Mouse (Mus musculus): ENCODE measurements around the gene Add3. TPM values are rescaled to one million over a fixed set of nuclear protein-coding genes. Genes with fewer than 3 reads are reported as not detected.

Add3 gene
- total and polyA plus RNA-seq, 3 experiments, result 16.3 to 18.4 (median 16.4) TPM

- no peak for DNase-seq (ENCODE audit: extremely low read depth)
- H3K4me3 ChIP-seq (replicated peaks in 1 of 3; ENCODE audit: low read depth in 2 of 3, low read length in 2 of 3, poor library complexity in 1 of 3), result no peak overlapping the region
- H3K27me3 ChIP-seq (replicated peaks), result no peaks in the 10 kb centered on the region
- dilution Hi-C loops (cut with MboI; ENCODE audit: extremely low pct_ligation_motif_present, extremely low pct_unique_long_range_greater_than_20kb, low sequenced_read_pairs) (no loop called here), in situ Hi-C loops (cut with MboI; ENCODE audit: low pct_ligation_motif_present, low pct_unique_long_range_greater_than_20kb, low sequenced_read_pairs) (no loop called here)
- H3K79me2 ChIP-seq (replicated peaks; ENCODE audit: control insufficient read depth, extremely low read depth, insufficient read depth, poor library complexity, severe bottlenecking), result no peaks in the 10 kb centered on the region
- no peak for TF ChIP-seq MEF2A (IDR thresholded peaks at IDR 0.05; ENCODE audit: borderline replicate concordance, low read depth, low read length)
- TF ChIP-seq PAX5 (IDR thresholded peaks at IDR 0.05; ENCODE audit: low read length), result no peak
- no peak for TF ChIP-seq KAT2A (IDR thresholded peaks at IDR 0.05; ENCODE audit: insufficient replicate concordance, low read length)
- TF ChIP-seq ELF1 (IDR thresholded peaks at IDR 0.05; ENCODE audit: low read depth, low read length), result no peak
- no peak for TF ChIP-seq ETS1 (conservative IDR thresholded peaks at IDR 0.05; ENCODE audit: low read depth, low read length)
- TF ChIP-seq TBP (conservative IDR thresholded peaks at IDR 0.05; ENCODE audit: low read depth, low read length), result no peak
- no peak for TF ChIP-seq JUN (IDR thresholded peaks at IDR 0.05; ENCODE audit: insufficient read depth, low read depth, low read length)
- no peak for TF ChIP-seq USF1 (IDR thresholded peaks at IDR 0.05; ENCODE audit: low read depth, low read length)
- TF ChIP-seq GABPA (IDR thresholded peaks at IDR 0.05; ENCODE audit: insufficient replicate concordance, low read depth, low read length), result no peak
- no peak for TF ChIP-seq ZKSCAN1 (IDR thresholded peaks at IDR 0.05; ENCODE audit: borderline replicate concordance, low read depth, low read length)
- no peak for TF ChIP-seq MAFK (IDR thresholded peaks at IDR 0.05; ENCODE audit: insufficient replicate concordance, low read length)
- TF ChIP-seq CHD1 (IDR thresholded peaks at IDR 0.05; ENCODE audit: low read depth, low read length), result no peak
- TF ChIP-seq CHD2 (IDR thresholded peaks at IDR 0.05; ENCODE audit: low read length), result no peak
- TF ChIP-seq SMC3 (IDR thresholded peaks at IDR 0.05; ENCODE audit: low read depth, low read length), result no peak
- no peak for TF ChIP-seq NELFE (IDR thresholded peaks at IDR 0.05; ENCODE audit: low read depth, low read length)
- TF ChIP-seq MAX (IDR thresholded peaks at IDR 0.05; ENCODE audit: low read length), result no peak
- TF ChIP-seq POLR2A (IDR thresholded peaks at IDR 0.05; ENCODE audit: low read depth, low read length), result no peak
- TF ChIP-seq TCF12 (IDR thresholded peaks at IDR 0.05; ENCODE audit: low read depth, low read length), result no peak
- no peak for TF ChIP-seq ZNF384 (IDR thresholded peaks at IDR 0.05; ENCODE audit: low read depth, low read length)
- TF ChIP-seq MAZ (IDR thresholded peaks at IDR 0.05; ENCODE audit: low read depth, low read length), result no peak
- H3K36me3 ChIP-seq (replicated peaks in 1 of 2; ENCODE audit: control insufficient read depth in 1 of 2, insufficient read depth in 1 of 2, low read length in 1 of 2), result peaks cover 0 to 3% of the 10 kb centered on the region in 2 experiments
- no peak overlapping the region for H3K4me2 ChIP-seq (ENCODE audit: insufficient read depth, low read depth, poor library complexity, severe bottlenecking)
- peaks cover 0 to 13% of the 10 kb centered on the region in 2 experiments; a peak in 2 of 4 replicates for H3K4me1 ChIP-seq (ENCODE audit: control insufficient read depth in 1 of 2, insufficient read depth in 2 of 2)
- no peak overlapping the region for H3K27ac ChIP-seq (ENCODE audit: insufficient read depth, low read depth)
- no peak overlapping the region for H3K9ac ChIP-seq (ENCODE audit: insufficient read depth, low read depth)
- H3K9me3 ChIP-seq (replicated peaks; ENCODE audit: low read length), result peaks cover 4% of the 10 kb centered on the region
These were observed 33.8 kb downstream of the Add3 start for GRCm38 (mm10) chr19:53174034-53174433.

- no peak overlapping the region for H3K4me3 ChIP-seq (replicated peaks in 1 of 3; ENCODE audit: low read depth in 2 of 3, low read length in 2 of 3, poor library complexity in 1 of 3)
- H3K27me3 ChIP-seq (replicated peaks), result no peaks in the 10 kb centered on the region
- dilution Hi-C loops (cut with MboI; ENCODE audit: extremely low pct_ligation_motif_present, extremely low pct_unique_long_range_greater_than_20kb, low sequenced_read_pairs), result no loop called here
- DNase-seq (ENCODE audit: extremely low read depth), result no peak
- in situ Hi-C loops (cut with MboI; ENCODE audit: low pct_ligation_motif_present, low pct_unique_long_range_greater_than_20kb, low sequenced_read_pairs), result no loop called here
- H3K9ac ChIP-seq (ENCODE audit: insufficient read depth, low read depth), result no peak overlapping the region
- H3K27ac ChIP-seq (ENCODE audit: insufficient read depth, low read depth), result no peak overlapping the region
- peaks cover 0 to 3% of the 10 kb centered on the region in 2 experiments for H3K36me3 ChIP-seq (replicated peaks in 1 of 2; ENCODE audit: control insufficient read depth in 1 of 2, insufficient read depth in 1 of 2, low read length in 1 of 2)
- H3K4me1 ChIP-seq (ENCODE audit: control insufficient read depth in 1 of 2, insufficient read depth in 2 of 2), result peaks cover 0 to 6% of the 10 kb centered on the region in 2 experiments; a peak in 2 of 4 replicates
- TF ChIP-seq ZMIZ1 (IDR thresholded peaks at IDR 0.05; ENCODE audit: low read depth, low read length), result no peak
- no peak for TF ChIP-seq ELF1 (IDR thresholded peaks at IDR 0.05; ENCODE audit: low read depth, low read length)
- TF ChIP-seq EP300 (IDR thresholded peaks at IDR 0.05; ENCODE audit: low read length), result no peak
- H3K9me3 ChIP-seq (replicated peaks; ENCODE audit: low read length), result peaks cover 4% of the 10 kb centered on the region
- H3K79me2 ChIP-seq (replicated peaks; ENCODE audit: control insufficient read depth, extremely low read depth, insufficient read depth, poor library complexity, severe bottlenecking), result no peaks in the 10 kb centered on the region
- no peak overlapping the region for H3K4me2 ChIP-seq (ENCODE audit: insufficient read depth, low read depth, poor library complexity, severe bottlenecking)
These were observed 35.3 kb downstream of the Add3 start for GRCm38 (mm10) chr19:53175550-53175949.
